Mouse (Mus musculus) NIH3T3 (cell line): ENCODE measurements around the gene Smox.

Experiments used
- DNase-seq: peaks from one replicate; pipeline ENCODE4 v3.0.0-alpha.2; 2012; ENCODE audit warnings: low read depth

The Smox gene

GRCm38 (mm10) chr2:131514055-131514621 is 22.8 kb downstream of the Smox start:
- no peak for DNase-seq

DNA sequence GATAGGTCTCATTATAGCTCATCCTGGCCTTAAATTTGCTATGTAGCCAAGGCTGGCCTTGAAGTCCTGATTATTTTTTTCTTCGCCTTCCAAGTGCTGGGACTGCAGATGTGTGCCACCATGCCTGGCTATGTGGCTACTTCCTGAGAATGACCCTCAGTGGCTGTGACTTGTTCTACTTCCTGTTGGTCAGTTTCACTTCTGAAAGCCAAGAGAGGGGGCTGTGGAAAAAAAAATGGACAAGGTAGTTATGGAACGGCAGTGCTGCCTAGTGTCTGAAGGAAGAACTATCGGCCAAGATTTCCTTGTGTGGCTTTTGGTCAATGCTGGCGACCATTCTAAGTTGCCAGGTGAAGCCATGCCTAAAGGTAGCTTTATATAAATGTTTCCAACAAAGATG is 26.3 kb downstream of the Smox start:
- DNase-seq, result no peak

DNA sequence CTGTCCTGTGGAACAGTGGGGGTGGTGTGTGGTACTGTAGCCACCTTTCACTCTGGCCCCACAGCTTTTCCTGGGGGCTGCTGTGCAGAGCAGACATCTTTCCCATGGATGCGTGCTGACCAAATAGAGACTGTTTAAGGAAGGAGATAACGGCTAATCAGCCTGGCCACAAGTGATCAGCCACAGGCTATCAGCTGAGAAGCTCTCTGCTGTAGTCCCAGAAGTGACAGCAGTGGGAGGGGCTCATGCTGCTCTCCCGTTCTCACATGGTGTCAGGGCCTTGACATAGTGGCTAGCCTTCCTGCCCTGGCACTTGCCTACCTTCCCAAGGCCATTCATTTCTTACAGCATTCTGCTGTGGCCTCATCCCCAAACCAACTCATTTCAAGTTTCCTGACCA is 27.5 kb downstream of the Smox start:
- DNase-seq, result no peak

GRCm38 (mm10) chr2:131520743-131521142 is 29.4 kb downstream of the Smox start:
- no peak for DNase-seq

GRCm38 (mm10) chr2:131527061-131527460 is 35.8 kb downstream of the Smox start:
- DNase-seq, result peak; percentile 58

DNA sequence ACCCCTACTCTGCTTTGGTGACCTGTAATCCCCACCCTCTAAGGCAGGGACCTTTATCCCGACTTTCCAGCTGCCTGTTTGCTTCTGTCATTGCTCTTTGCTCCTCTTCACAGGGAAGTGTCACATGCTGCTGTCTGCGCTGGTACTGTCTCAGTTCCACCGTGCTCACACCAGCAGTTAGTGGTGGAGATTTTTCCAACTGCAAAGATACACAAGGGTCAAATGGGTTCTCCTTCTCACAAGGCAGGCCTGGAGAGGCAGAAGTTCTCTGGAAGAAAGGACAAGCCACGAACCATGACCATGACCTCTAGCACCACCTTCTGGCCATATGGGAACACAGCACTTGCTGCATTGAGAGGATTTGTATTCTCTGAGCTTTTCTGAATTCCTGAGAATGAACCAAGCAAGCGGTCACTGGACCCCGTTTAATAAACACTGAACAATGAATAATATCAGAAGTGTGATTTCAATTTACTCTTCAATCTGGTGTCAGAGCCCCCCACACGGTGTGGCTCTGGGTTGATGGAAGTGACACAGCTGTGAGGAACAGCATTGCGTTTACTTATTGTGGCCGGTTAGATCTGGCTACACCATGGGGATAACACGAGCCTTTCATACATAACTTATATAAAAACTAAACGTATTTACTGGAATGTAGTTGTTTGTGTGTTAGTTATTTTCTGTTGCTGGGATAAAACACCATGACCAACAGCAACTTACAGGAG is 38.8 kb downstream of the Smox start:
- DNase-seq, result peak; percentile 92

- peak; percentile 83 for DNase-seq
These were observed 39.3 kb downstream of the Smox start for GRCm38 (mm10) chr2:131530623-131531008.

DNA sequence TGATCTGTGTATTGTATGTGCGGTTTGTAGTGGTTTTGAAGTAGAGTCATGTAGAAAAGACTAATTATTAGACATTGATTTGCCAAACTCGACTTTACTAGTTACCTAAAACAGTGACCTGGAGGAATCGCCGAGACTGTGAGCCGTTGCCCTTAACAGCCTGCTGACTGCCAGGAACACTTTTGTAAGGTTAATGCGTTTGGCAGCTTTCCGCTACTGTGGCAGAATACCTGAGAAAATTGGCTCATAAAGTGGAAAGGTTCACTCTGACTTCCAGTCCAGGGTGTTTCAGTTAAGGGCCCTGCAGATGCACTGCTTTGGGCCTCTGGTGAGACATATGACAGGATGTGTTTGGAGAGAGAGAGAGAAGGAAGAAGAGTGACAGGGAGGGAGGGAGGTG is 40.0 kb downstream of the Smox start:
- no peak for DNase-seq

DNA sequence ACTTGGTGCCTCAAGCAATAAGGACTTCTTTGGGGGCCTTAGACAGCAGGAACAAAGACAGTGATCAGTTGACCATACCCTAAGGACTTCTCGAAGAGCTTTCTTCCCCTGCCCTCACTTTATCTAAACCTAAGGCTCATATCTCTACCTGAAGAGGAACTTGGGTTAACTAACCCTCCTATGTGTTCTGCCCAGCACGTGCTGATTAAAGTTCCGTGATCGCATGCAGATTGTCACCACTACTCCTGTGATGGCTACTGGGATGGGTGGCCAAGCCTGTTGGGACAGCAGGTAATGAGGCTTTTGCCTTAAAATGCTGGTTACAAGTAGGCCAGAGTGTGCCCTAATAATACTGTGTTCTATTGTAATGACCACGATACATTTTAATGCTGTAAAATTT is 43.9 kb downstream of the Smox start:
- DNase-seq, result no peak

GRCm38 (mm10) chr2:131538341-131538740 is 47.0 kb downstream of the Smox start:
- peak; percentile 46 for DNase-seq

DNA sequence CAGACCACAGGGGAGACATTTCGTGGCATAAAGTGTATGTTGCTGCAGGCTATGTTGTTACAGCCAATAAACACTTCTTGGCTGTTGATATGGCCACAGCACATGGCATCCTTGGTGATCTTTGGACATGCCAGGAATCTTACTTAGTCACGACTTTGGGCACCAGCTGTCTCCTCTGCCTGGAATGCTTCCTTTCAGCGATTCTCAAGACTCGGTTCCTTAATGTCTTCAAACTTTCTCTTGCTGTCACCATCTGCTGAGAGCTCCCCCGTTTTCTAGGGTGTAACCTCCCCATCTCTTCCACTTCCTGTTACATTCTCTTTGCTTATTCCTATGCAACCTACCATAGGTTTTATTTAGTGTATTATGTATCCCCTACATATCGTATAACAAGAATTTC is 48.5 kb downstream of the Smox start:
- DNase-seq, result no peak

GRCm38 (mm10) chr2:131541686-131542085 is 50.4 kb downstream of the Smox start:
- peak; percentile 42 for DNase-seq

DNA sequence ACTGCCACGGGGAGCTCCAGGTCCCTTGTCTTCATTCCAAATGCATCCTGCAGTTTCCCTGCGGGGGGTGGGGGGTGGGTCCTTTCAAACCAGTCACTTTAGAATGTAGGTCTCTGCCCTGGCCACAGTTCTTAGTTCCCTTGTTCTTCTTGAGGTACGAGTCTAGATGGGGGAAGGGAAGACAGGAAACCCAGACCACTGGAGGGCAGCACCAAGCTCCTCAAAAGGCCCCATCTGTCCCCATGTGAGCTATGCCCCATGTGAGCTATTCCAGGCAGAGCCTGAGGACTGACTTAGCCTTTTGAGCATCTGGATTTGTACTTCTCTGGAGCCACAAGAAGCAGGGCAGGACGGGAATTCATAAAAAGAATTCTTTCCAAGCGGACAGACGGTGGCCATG is 51.2 kb downstream of the Smox start:
- DNase-seq, result peak; percentile 66

DNA sequence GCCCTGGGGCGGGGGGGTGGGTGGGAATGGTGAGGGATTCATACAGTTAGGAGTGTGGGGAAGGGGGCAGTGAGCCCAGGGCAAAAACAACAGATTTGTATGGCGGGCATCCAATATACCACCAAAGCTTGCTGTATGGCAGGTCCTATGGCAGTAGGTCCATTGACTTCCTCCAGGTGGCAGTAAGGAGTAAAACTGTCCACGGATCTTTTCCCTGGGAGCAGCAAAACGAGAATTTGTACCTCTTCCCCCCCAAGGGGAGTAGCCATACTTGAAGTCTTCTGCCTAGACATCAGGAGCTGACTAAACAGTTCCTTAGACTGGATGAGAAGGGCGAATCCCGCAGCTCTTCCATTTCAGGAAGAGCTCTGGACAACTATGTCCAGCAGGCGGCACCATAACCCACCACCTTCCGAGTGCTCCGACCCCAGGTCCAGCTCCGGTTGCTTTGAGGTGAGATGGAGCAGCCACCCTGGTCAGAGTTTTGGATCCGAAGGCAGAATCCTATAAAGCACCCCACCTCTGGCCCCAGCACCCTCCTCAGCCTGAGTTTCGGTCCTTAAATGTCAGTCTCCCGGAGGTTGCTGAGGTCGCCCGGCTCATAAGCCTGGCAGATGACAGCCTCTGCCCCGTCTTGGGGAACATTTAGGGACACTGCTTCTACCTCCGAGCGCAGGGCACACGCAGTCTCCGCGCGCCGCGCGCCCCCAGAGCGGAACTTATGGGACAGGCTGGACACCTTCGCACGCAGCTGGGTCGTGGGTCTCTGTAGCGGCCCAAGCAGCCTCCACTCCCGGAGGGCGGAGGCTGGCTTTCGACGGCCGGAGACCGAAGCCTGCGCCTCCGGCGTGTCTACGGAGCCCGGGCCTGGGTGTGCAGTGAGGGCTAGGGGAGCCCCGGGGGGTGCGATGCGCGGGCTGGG is 54.4 kb downstream of the Smox start:
- no peak for DNase-seq

DNA sequence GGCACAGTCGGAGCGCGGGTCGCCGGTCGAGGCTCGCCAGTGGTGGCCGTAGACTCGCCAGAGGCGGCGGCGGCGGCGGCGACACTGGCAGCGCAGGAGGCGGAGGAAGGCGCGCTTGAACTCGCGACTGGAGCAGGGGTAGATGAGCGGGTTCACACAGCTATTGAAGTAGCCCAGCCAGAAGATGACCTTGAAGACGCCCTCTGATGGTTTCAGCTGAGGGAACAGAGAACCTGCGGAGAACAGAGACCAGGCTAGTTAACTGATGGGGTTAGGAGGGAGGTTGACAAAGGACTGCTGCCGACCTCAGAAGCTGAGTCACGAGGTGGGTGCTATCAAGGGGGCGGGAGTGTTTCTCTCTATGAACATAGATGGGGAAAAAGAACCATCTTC is 55.0 kb downstream of the Smox start:
- DNase-seq, result no peak

DNA sequence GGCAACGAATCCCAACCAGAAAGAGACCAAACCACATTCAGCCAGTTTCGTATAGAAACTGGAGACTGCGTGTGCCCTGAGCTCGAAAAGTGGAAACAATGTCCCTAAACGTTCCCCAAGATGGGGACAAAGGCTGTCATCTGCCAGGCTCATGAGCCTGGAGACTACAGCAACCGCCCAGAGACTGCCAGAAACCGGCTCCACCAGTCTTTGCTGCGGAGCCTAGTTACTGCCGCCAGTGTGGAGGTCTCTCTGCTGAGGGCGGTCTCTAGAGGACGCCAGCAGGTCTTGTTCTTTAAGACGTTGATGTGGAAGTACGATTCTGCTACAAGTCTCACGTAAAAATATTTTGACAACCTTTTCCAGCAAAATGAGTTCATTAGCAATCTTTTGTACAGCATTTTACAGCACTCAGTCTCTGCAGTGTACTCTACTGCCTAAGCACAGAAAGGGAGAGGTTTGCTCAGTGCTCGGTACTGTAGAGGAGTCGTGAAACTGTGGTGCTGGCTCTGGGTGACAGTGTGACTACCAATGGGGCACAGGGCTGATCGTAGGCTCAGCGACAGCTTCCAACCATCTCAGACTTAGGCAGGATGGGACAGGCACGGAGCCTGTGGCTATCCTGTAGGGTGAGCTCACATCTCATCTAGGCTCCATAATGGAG is 55.6 kb downstream of the Smox start:
- no peak for DNase-seq

GRCm38 (mm10) chr2:131548330-131548729 is 57.0 kb downstream of the Smox start:
- DNase-seq, result peak; percentile 88

- no peak for DNase-seq
These were observed 57.8 kb downstream of the Smox start for GRCm38 (mm10) chr2:131549090-131549489.

DNA sequence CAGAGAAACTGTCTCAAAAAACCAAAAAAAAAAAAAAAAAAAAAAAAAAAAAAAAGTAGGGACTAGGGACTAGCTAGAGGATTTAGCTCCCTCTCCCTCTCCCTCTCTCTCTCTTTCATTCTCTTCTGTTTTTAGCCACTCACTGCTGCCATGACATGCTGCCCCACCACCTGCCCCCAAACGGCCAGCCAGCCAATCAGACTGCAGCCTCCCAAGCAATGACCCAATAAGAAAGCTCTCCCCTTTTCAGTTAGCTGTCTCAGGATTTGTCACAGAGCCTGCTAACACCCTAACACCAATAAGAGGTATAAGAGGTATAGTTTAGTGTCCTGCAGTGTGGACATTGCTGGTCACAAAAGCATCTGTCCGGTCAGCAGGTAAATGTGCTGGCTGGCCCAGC is 59.2 kb downstream of the Smox start:
- DNase-seq, result peak; percentile 24

DNA sequence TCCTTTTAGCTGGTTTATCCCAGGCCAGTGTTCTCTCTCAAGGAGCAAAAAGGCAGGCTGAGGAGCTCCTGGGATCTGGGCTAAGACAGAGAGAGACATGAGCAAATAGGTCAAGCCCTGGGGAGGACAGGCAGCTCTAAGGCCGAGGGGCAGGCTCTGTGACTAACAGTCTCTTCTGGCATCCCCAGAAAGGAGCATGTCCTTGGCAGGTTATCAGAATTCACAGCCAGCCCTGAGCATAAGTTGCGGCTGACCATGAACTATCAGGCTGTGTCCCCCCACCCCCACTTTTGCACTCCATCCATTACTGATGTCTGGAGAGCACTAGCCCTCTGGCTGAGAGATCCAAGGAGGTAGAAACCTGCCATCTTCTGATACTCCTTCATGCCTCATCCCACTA is 59.6 kb downstream of the Smox start:
- peak; percentile 75 for DNase-seq

GRCm38 (mm10) chr2:131551701-131552620 is 60.7 kb downstream of the Smox start:
- peak; percentile 66 for DNase-seq
